8 mouse cellular contexts compared by ENCODE assay signal in the genomic region with DNA sequence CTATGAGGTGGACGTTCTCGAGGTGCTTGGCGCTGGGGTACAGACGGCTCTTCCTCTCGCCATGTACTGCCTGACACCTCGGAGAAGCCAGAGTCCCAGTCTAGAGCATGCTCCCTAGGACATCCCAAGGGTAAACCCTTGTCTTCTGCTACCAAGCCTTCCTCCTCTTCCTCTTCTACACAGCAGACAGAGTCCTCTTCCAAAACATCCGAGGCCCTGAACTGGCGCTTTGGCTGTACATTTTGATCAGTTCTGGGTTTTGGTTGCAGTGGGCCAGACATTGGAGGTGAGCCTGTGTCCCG. TPM values are rescaled to one million over a fixed set of nuclear protein-coding genes. Genes with fewer than 3 reads are reported as not detected.
DNase-seq lines count a peak whose midpoint lies in the region; ATAC-seq lines count a peak whose summit lies in the region.

No protein-coding gene starts in this region.

- no peak for ATAC-seq in heart, embryonic 13.5 days (ENCODE audit: extremely low read depth, insufficient number of reproducible peaks, low FRiP score, low TSS enrichment)
- ATAC-seq in hindbrain, embryonic 13.5 days (ENCODE audit: low FRiP score) = no peak
- ATAC-seq in midbrain, embryonic 13.5 days = no peak
- no peak for ATAC-seq in granulocyte monocyte progenitor cell, adult 5-6 weeks (replicated peaks; ENCODE audit: poor library complexity, severe bottlenecking)

- DNase-seq in heart, adult 9 months (ENCODE audit: low spot score in 2 of 2) = no peak
- DNase-seq in embryonic facial prominence, embryonic 10.5 days (ENCODE audit: low spot score) = no peak
- DNase-seq in cerebellum, postnatal 4 days (ENCODE audit: low spot score in 2 of 2) = no peak
- DNase-seq in frontal cortex, postnatal 10 days (ENCODE audit: low spot score in 2 of 2) = no peak

- peaks cover 21% of the 10 kb centered on the region for H3K36me3 ChIP-seq in heart, embryonic 13.5 days
- peaks cover 7% of the 10 kb centered on the region; the same call in 1 of the 2 replicates for H3K36me3 ChIP-seq in embryonic facial prominence, embryonic 10.5 days (replicated peaks)
- no peaks in the 10 kb centered on the region for H3K36me3 ChIP-seq in hindbrain, embryonic 13.5 days
- no peaks in the 10 kb centered on the region for H3K36me3 ChIP-seq in midbrain, embryonic 13.5 days

- peak overlapping the region; percentile 91 for H3K4me2 ChIP-seq in heart, embryonic 13.5 days
- peak overlapping the region; percentile 87 for H3K4me2 ChIP-seq in hindbrain, embryonic 13.5 days
- H3K4me2 ChIP-seq in midbrain, embryonic 13.5 days (replicated peaks) = peak overlapping the region; percentile 76

- 40% methylated on average over 9 of the region's 9 CpGs for WGBS in heart, embryonic 13.5 days
- 35% methylated on average over 9 of the region's 9 CpGs for WGBS in embryonic facial prominence, embryonic 10.5 days
- 64% methylated on average over 9 of the region's 9 CpGs for WGBS in hindbrain, embryonic 13.5 days
- WGBS in midbrain, embryonic 13.5 days = 76% methylated on average over 9 of the region's 9 CpGs

- H3K27me3 ChIP-seq in heart, embryonic 13.5 days (replicated peaks) = no peaks in the 10 kb centered on the region
- H3K27me3 ChIP-seq in embryonic facial prominence, embryonic 10.5 days (replicated peaks; ENCODE audit: low read depth, poor library complexity, severe bottlenecking) = peaks cover 12% of the 10 kb centered on the region; the same call in 1 of the 2 replicates
- H3K27me3 ChIP-seq in hindbrain, embryonic 13.5 days = peaks cover 35% of the 10 kb centered on the region
- H3K27me3 ChIP-seq in midbrain, embryonic 13.5 days = peaks cover 25% of the 10 kb centered on the region

- peaks cover 67% of the 10 kb centered on the region for H3K4me1 ChIP-seq in heart, embryonic 13.5 days
- peaks cover 84% of the 10 kb centered on the region for H3K4me1 ChIP-seq in embryonic facial prominence, embryonic 10.5 days
- peaks cover 45% of the 10 kb centered on the region for H3K4me1 ChIP-seq in hindbrain, embryonic 13.5 days (replicated peaks)
- H3K4me1 ChIP-seq in midbrain, embryonic 13.5 days (replicated peaks) = peaks cover 33% of the 10 kb centered on the region

- H3K9me3 ChIP-seq in heart, embryonic 13.5 days = no peaks in the 10 kb centered on the region
- no peaks in the 10 kb centered on the region for H3K9me3 ChIP-seq in embryonic facial prominence, embryonic 10.5 days
- no peaks in the 10 kb centered on the region for H3K9me3 ChIP-seq in hindbrain, embryonic 13.5 days
- H3K9me3 ChIP-seq in midbrain, embryonic 13.5 days = no peaks in the 10 kb centered on the region

- peak overlapping the region; percentile 100 for H3K27ac ChIP-seq in heart, embryonic 13.5 days (replicated peaks)
- peak overlapping the region; percentile 95 for H3K27ac ChIP-seq in embryonic facial prominence, embryonic 10.5 days (replicated peaks)
- peak overlapping the region; percentile 89 for H3K27ac ChIP-seq in hindbrain, embryonic 13.5 days
- H3K27ac ChIP-seq in midbrain, embryonic 13.5 days = no peak overlapping the region

- peak overlapping the region; percentile 79 for H3K4me3 ChIP-seq in heart, embryonic 13.5 days
- peak overlapping the region; percentile 81 for H3K4me3 ChIP-seq in embryonic facial prominence, embryonic 10.5 days
- peak overlapping the region; percentile 64 for H3K4me3 ChIP-seq in hindbrain, embryonic 13.5 days
- peak overlapping the region; percentile 63 for H3K4me3 ChIP-seq in midbrain, embryonic 13.5 days (replicated peaks)

- H3K9ac ChIP-seq in heart, embryonic 13.5 days = peak overlapping the region; percentile 92
- peak overlapping the region; percentile 76 for H3K9ac ChIP-seq in hindbrain, embryonic 13.5 days
- peak overlapping the region; percentile 71 for H3K9ac ChIP-seq in midbrain, embryonic 13.5 days (replicated peaks)

RNA-seq across cellular contexts. Expression of a gene that starts 1.0 kb away (rescaled TPM):
- polyA plus RNA-seq in heart, embryonic 13.5 days (2015; fragmentation: Nextera tagmentation; extraction: Ambion mirVana) = 50.6 and 52.7 TPM in 2 replicates
- polyA plus RNA-seq in embryonic facial prominence, embryonic 10.5 days (2016; fragmentation: Nextera tagmentation; extraction: Ambion mirVana) = 99.3 and 112 TPM in 2 replicates
- polyA plus RNA-seq in hindbrain, embryonic 13.5 days (2015; fragmentation: Nextera tagmentation; extraction: Ambion mirVana) = 20.2 and 21.3 TPM in 2 replicates
- 13.2 and 13.5 TPM in 2 replicates for polyA plus RNA-seq in midbrain, embryonic 13.5 days (2015; fragmentation: Nextera tagmentation; extraction: Ambion mirVana)
- total RNA-seq in granulocyte monocyte progenitor cell, adult 5-6 weeks (2014; fragmentation: Nextera tagmentation) = 16.7 and 29.9 TPM in 2 replicates
- total RNA-seq in granulocyte monocyte progenitor cell, adult 5-6 weeks (2017) = 18.6 and 23.2 TPM in 2 replicates

RNA-seq across cellular contexts. Expression of a gene that starts 1.8 kb away (rescaled TPM):
- polyA plus RNA-seq in heart, embryonic 13.5 days (2015; fragmentation: Nextera tagmentation; extraction: Ambion mirVana) = 3.8 and 4.6 TPM in 2 replicates
- 2.9 and 4.4 TPM in 2 replicates for polyA plus RNA-seq in embryonic facial prominence, embryonic 10.5 days (2016; fragmentation: Nextera tagmentation; extraction: Ambion mirVana)
- 1.1 and 1.4 TPM in 2 replicates for polyA plus RNA-seq in hindbrain, embryonic 13.5 days (2015; fragmentation: Nextera tagmentation; extraction: Ambion mirVana)
- polyA plus RNA-seq in midbrain, embryonic 13.5 days (2015; fragmentation: Nextera tagmentation; extraction: Ambion mirVana) = 0.66 and 1.3 TPM in 2 replicates
- total RNA-seq in granulocyte monocyte progenitor cell, adult 5-6 weeks (2014; fragmentation: Nextera tagmentation) = 0.47 TPM in 1 of 2 replicates, not detected in the other
- total RNA-seq in granulocyte monocyte progenitor cell, adult 5-6 weeks (2017) = not detected in 2 replicates

RNA-seq across cellular contexts. Expression of a gene that starts 7.6 kb away (rescaled TPM):
- 7.6 and 7.7 TPM in 2 replicates for polyA plus RNA-seq in heart, embryonic 13.5 days (2015; fragmentation: Nextera tagmentation; extraction: Ambion mirVana)
- 4.6 and 6.5 TPM in 2 replicates for polyA plus RNA-seq in embryonic facial prominence, embryonic 10.5 days (2016; fragmentation: Nextera tagmentation; extraction: Ambion mirVana)
- 2.0 and 2.6 TPM in 2 replicates for polyA plus RNA-seq in hindbrain, embryonic 13.5 days (2015; fragmentation: Nextera tagmentation; extraction: Ambion mirVana)
- 1.7 and 1.8 TPM in 2 replicates for polyA plus RNA-seq in midbrain, embryonic 13.5 days (2015; fragmentation: Nextera tagmentation; extraction: Ambion mirVana)
- 3.0 TPM in 1 of 2 replicates, not detected in the other for total RNA-seq in granulocyte monocyte progenitor cell, adult 5-6 weeks (2014; fragmentation: Nextera tagmentation)
- 0.69 TPM in 1 of 2 replicates, not detected in the other for total RNA-seq in granulocyte monocyte progenitor cell, adult 5-6 weeks (2017)

RNA-seq across cellular contexts. Expression of a gene that starts 9.4 kb away (rescaled TPM):
- polyA plus RNA-seq in heart, embryonic 13.5 days (2015; fragmentation: Nextera tagmentation; extraction: Ambion mirVana) = 31.7 and 35.0 TPM in 2 replicates
- 10.3 and 11.9 TPM in 2 replicates for polyA plus RNA-seq in embryonic facial prominence, embryonic 10.5 days (2016; fragmentation: Nextera tagmentation; extraction: Ambion mirVana)
- polyA plus RNA-seq in hindbrain, embryonic 13.5 days (2015; fragmentation: Nextera tagmentation; extraction: Ambion mirVana) = 4.8 and 5.8 TPM in 2 replicates
- 3.5 and 4.7 TPM in 2 replicates for polyA plus RNA-seq in midbrain, embryonic 13.5 days (2015; fragmentation: Nextera tagmentation; extraction: Ambion mirVana)
- total RNA-seq in granulocyte monocyte progenitor cell, adult 5-6 weeks (2014; fragmentation: Nextera tagmentation) = 79.1 and 88.9 TPM in 2 replicates
- 21.4 and 33.4 TPM in 2 replicates for total RNA-seq in granulocyte monocyte progenitor cell, adult 5-6 weeks (2017)

RNA-seq across cellular contexts. Expression of a gene that starts 11.4 kb away (rescaled TPM):
- 0.71 TPM in 1 of 2 replicates, not detected in the other for polyA plus RNA-seq in heart, embryonic 13.5 days (2015; fragmentation: Nextera tagmentation; extraction: Ambion mirVana)
- polyA plus RNA-seq in embryonic facial prominence, embryonic 10.5 days (2016; fragmentation: Nextera tagmentation; extraction: Ambion mirVana) = 0.41 and 0.52 TPM in 2 replicates
- polyA plus RNA-seq in hindbrain, embryonic 13.5 days (2015; fragmentation: Nextera tagmentation; extraction: Ambion mirVana) = 0.60 and 0.79 TPM in 2 replicates
- polyA plus RNA-seq in midbrain, embryonic 13.5 days (2015; fragmentation: Nextera tagmentation; extraction: Ambion mirVana) = 0.36 and 0.95 TPM in 2 replicates
- total RNA-seq in granulocyte monocyte progenitor cell, adult 5-6 weeks (2014; fragmentation: Nextera tagmentation) = 0.62 and 5.3 TPM in 2 replicates
- total RNA-seq in granulocyte monocyte progenitor cell, adult 5-6 weeks (2017) = not detected in 2 replicates
